Mouse (Mus musculus): ENCODE measurements at regions not wholly inside any gene's neighbourhood (a gene's known extent, or its start where the extent isn't known, plus 50 kb on each side); places are given as distances from the start of the nearest gene placed in this dataset.

DNA sequence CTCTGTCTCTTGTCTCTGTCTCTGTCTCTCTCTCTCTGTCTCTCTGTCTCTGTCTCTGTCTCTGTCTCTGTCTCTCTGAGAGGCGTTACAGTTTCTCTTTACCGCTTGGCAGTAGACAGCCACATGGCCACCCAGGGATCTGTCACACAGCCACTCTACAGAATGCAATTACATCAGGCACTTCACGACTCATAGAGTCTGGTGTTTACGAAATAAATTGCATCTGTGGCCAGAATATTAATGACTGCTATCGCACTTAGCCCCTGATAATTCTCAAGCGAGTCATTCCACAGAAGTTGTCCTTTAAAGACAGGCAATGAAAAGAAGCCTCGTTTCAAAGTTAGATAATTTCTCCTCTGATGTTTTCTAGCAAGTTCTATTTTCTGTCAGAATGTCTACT lies 170.9 kb upstream of the Phyhipl start:
- no peak for TF ChIP-seq CTCF (IDR thresholded peaks at IDR 0.05; ENCODE audit: low read depth, low read length)
- no peak for TF ChIP-seq POLR2A (IDR thresholded peaks at IDR 0.05; ENCODE audit: extremely low read depth, insufficient read depth, low read length)
- no peak overlapping the region for H3K9ac ChIP-seq (ENCODE audit: low read depth, low read length)
- no peak for DNase-seq (ENCODE audit: extremely low read depth, low read depth, low spot score)
- H3K27me3 ChIP-seq (ENCODE audit: control insufficient read depth, insufficient read depth, low read length) = no peaks in the 10 kb centered on the region
- no peaks in the 10 kb centered on the region for H3K4me1 ChIP-seq (ENCODE audit: control insufficient read depth, insufficient read depth, low read length)
- H3K36me3 ChIP-seq (ENCODE audit: control insufficient read depth, insufficient read depth, low read length) = no peaks in the 10 kb centered on the region
- H3K27ac ChIP-seq (replicated peaks; ENCODE audit: insufficient read depth, low read depth, low read length) = no peak overlapping the region
- H3K79me2 ChIP-seq (ENCODE audit: control insufficient read depth, insufficient read depth, low read length) = no peaks in the 10 kb centered on the region
- no peak overlapping the region for H3K4me3 ChIP-seq (ENCODE audit: insufficient read depth, low read depth, low read length)
- WGBS = 79% methylated on average over 7 of the region's 7 CpGs

DNA sequence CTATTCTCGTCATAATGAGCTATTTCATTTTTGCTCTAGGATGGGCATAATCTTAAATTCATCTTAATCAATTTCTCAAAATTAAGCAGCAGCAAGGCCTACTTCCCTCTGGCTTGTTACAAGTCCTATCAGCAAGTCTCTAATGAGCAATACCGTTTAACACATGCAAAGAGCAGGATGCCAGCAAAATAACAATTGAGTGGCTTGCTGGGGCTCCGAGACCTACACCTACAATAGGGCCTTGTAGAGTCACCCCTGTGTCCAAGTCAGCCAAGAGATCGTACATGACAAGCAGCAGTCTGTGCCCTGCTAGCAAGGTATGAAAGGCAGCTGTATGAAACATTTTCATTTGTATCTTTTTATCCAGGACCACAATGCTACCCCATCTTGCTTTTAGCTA lies 169.7 kb upstream of the Phyhipl start:
- no peak for DNase-seq (ENCODE audit: extremely low read depth, low read depth, low spot score)
- H3K36me3 ChIP-seq (ENCODE audit: control insufficient read depth, insufficient read depth, low read length) = no peaks in the 10 kb centered on the region
- TF ChIP-seq POLR2A (IDR thresholded peaks at IDR 0.05; ENCODE audit: extremely low read depth, insufficient read depth, low read length) (no peak), CTCF (IDR thresholded peaks at IDR 0.05; ENCODE audit: low read depth, low read length) (no peak)
- no peaks in the 10 kb centered on the region for H3K27me3 ChIP-seq (ENCODE audit: control insufficient read depth, insufficient read depth, low read length)
- no peak overlapping the region for H3K9ac ChIP-seq (ENCODE audit: low read depth, low read length)
- no peaks in the 10 kb centered on the region for H3K79me2 ChIP-seq (ENCODE audit: control insufficient read depth, insufficient read depth, low read length)
- H3K4me1 ChIP-seq (ENCODE audit: control insufficient read depth, insufficient read depth, low read length) = no peaks in the 10 kb centered on the region
- 78% methylated on average over 4 of the region's 4 CpGs for WGBS
- no peak overlapping the region for H3K4me3 ChIP-seq (ENCODE audit: insufficient read depth, low read depth, low read length)
- no peak overlapping the region for H3K27ac ChIP-seq (replicated peaks; ENCODE audit: insufficient read depth, low read depth, low read length)

DNA sequence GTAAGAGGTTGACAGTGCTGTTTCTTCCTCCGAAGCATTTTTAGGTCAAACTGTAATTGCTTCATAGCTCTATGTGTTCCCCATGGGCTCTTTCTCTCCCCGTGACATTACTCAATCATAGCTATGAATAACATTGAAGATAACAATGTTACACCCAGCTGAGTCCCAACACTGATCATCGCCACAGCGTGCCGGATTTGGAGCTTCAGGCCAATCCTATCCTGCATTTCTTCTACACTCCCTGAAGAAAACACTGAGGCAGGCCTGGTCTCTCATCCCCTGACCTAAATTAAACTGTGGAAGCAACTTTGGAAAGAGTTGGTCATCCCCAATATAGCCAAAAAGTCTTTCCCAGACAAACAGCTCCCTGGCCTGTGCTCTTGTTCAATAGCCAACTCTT lies 168.7 kb upstream of the Phyhipl start:
- TF ChIP-seq POLR2A (IDR thresholded peaks at IDR 0.05; ENCODE audit: extremely low read depth, insufficient read depth, low read length) = no peak
- no peak for TF ChIP-seq CTCF (IDR thresholded peaks at IDR 0.05; ENCODE audit: low read depth, low read length)
- Histone ChIP-seq H3K36me3 (ENCODE audit: control insufficient read depth, insufficient read depth, low read length) (no peaks in the 10 kb centered on the region), H3K9ac (ENCODE audit: low read depth, low read length) (no peak overlapping the region), H3K4me1 (ENCODE audit: control insufficient read depth, insufficient read depth, low read length) (no peaks in the 10 kb centered on the region), H3K4me3 (ENCODE audit: insufficient read depth, low read depth, low read length) (no peak overlapping the region), H3K79me2 (ENCODE audit: control insufficient read depth, insufficient read depth, low read length) (no peaks in the 10 kb centered on the region), H3K27ac (replicated peaks; ENCODE audit: insufficient read depth, low read depth, low read length) (no peak overlapping the region), H3K27me3 (ENCODE audit: control insufficient read depth, insufficient read depth, low read length) (no peaks in the 10 kb centered on the region)
- no peak for DNase-seq (ENCODE audit: extremely low read depth, low read depth, low spot score)
- WGBS = 79% methylated on average over 5 of the region's 5 CpGs

DNA sequence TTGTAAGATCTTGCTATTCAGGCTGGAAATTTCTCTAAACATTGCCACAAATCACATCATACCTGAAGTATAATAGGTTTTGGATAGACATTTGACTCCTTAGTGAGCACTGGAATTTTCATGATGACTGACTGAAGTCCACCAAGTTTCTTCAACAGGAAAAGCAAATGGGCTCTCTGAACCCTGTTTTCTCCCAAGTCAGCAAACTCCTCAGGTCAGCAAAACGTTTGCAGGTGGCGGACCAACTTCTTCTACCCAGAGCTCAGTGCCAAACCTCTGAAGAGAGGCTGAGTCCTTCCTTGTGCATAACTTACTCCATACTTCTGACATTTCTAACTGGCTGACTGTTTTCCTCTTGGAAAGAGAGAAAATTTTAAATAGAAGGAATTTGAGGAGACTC lies 164.2 kb upstream of the Phyhipl start:
- TF ChIP-seq CTCF (IDR thresholded peaks at IDR 0.05; ENCODE audit: low read depth, low read length) (no peak), POLR2A (IDR thresholded peaks at IDR 0.05; ENCODE audit: extremely low read depth, insufficient read depth, low read length) (no peak)
- Histone ChIP-seq H3K79me2 (ENCODE audit: control insufficient read depth, insufficient read depth, low read length) (no peaks in the 10 kb centered on the region), H3K27ac (replicated peaks; ENCODE audit: insufficient read depth, low read depth, low read length) (no peak overlapping the region), H3K27me3 (ENCODE audit: control insufficient read depth, insufficient read depth, low read length) (no peaks in the 10 kb centered on the region), H3K4me3 (ENCODE audit: insufficient read depth, low read depth, low read length) (no peak overlapping the region), H3K9ac (ENCODE audit: low read depth, low read length) (no peak overlapping the region), H3K4me1 (ENCODE audit: control insufficient read depth, insufficient read depth, low read length) (no peaks in the 10 kb centered on the region), H3K36me3 (ENCODE audit: control insufficient read depth, insufficient read depth, low read length) (no peaks in the 10 kb centered on the region)
- DNase-seq (ENCODE audit: extremely low read depth, low read depth, low spot score) = no peak
- WGBS = 71% methylated on average over 2 of the region's 2 CpGs

DNA sequence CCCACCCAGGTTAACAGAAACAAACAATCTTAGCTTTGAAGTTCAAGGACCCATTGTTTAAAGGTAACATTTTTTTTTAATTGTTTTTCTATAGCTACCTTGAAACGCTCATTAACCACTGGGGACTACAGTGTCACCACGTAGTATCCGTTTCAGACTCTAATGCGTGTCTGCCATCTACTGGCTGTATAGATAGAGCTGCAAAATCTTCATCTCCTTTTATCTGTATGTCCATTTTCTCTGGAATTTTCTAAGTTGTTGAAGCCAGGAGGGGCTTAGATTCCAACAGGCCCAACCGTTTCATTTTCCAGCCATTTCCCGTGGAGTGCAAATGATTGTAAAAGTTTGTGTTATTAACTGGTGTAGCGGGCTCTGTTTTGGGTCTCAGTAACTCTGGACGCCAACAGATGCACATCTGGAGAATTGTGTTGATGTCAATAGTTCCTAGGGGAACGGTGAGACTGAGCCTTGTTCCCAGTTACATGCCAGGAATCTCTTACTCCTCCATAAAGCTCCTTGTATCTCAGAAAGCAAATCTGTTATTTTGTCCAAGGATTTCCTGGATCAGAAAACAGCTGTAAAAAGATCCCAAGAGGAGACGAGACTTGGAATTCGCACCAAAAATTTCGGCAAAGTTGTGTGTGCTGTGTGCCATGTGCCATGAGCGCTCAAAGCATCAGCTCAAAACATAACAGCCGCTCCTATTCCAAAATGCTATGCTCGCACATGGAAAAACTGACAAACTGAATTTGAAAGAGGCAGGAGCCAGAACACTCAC lies 158.8 kb upstream of the Phyhipl start:
- WGBS = 65% methylated on average over 15 of the region's 15 CpGs
- DNase-seq (ENCODE audit: extremely low read depth, low read depth, low spot score) = no peak

DNA sequence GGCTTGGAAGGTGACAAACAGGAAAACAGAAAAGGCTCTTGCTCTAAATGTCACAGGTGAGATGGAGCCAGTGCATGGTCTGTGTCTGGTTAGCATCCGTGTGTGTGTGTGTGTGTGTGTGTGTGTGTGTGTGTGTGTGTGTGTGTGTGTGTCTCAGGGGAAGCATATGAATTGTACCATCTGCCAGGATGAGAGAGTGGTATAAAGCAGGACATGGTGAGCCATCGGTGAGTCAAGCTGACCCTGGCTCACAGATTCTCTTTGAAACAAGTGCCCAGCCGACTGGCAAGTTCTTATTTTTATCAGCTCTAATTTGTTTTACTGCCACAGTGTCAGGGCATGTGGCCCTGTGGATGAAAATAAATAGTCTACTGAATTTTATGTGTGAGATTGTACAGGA lies 153.6 kb upstream of the Phyhipl start:
- H3K9ac ChIP-seq (ENCODE audit: low read depth, low read length) = no peak overlapping the region
- 73% methylated on average over 3 of the region's 3 CpGs for WGBS
- H3K79me2 ChIP-seq (ENCODE audit: control insufficient read depth, insufficient read depth, low read length) = no peaks in the 10 kb centered on the region
- H3K36me3 ChIP-seq (ENCODE audit: control insufficient read depth, insufficient read depth, low read length) = no peaks in the 10 kb centered on the region
- no peaks in the 10 kb centered on the region; the same call in 1 of the 2 replicates for H3K27me3 ChIP-seq (ENCODE audit: control insufficient read depth, insufficient read depth, low read length)
- no peak for DNase-seq (ENCODE audit: extremely low read depth, low read depth, low spot score)
- TF ChIP-seq POLR2A (IDR thresholded peaks at IDR 0.05; ENCODE audit: extremely low read depth, insufficient read depth, low read length) = no peak
- TF ChIP-seq CTCF (IDR thresholded peaks at IDR 0.05; ENCODE audit: low read depth, low read length) = no peak
- no peaks in the 10 kb centered on the region for H3K4me1 ChIP-seq (ENCODE audit: control insufficient read depth, insufficient read depth, low read length)
- no peak overlapping the region for H3K27ac ChIP-seq (replicated peaks; ENCODE audit: insufficient read depth, low read depth, low read length)
- no peak overlapping the region for H3K4me3 ChIP-seq (ENCODE audit: insufficient read depth, low read depth, low read length)

More for the DNA sequence above, 158.8 kb upstream of the Phyhipl start:
- Histone ChIP-seq H3K79me2 (ENCODE audit: control insufficient read depth, insufficient read depth, low read length) (no peaks in the 10 kb centered on the region), H3K9ac (ENCODE audit: low read depth, low read length) (no peak overlapping the region), H3K4me3 (ENCODE audit: insufficient read depth, low read depth, low read length) (no peak overlapping the region), H3K4me1 (ENCODE audit: control insufficient read depth, insufficient read depth, low read length) (no peaks in the 10 kb centered on the region), H3K27ac (replicated peaks; ENCODE audit: insufficient read depth, low read depth, low read length) (no peak overlapping the region), H3K27me3 (ENCODE audit: control insufficient read depth, insufficient read depth, low read length) (no peaks in the 10 kb centered on the region), H3K36me3 (ENCODE audit: control insufficient read depth, insufficient read depth, low read length) (no peaks in the 10 kb centered on the region)
- TF ChIP-seq CTCF (IDR thresholded peaks at IDR 0.05; ENCODE audit: low read depth, low read length) (no peak), POLR2A (IDR thresholded peaks at IDR 0.05; ENCODE audit: extremely low read depth, insufficient read depth, low read length) (no peak)

All from liver, adult 2 months (tissue).